Mouse (Mus musculus) left cerebral cortex, postnatal 10 days (tissue): ENCODE measurements around the gene Spaca4. TPM values are rescaled to one million over a fixed set of nuclear protein-coding genes. Genes with fewer than 3 reads are reported as not detected.

Experiments used
- DNase-seq, 2 experiments: peaks; one replicate each; pipeline ENCODE4 v3.0.0; 2021 to 2022; ENCODE audit warnings: low spot score in 2 of 2, mixed read lengths in 1 of 2; ENCODE audit errors: extremely low spot score in 1 of 2
- intact Hi-C: fragments of 180-260 bp; cut with DNase I; formaldehyde crosslinking; loops from one replicate; pipeline ENCODE4 v1.15.1; 2025
- total RNA-seq, 2 experiments: library from RNA; stranded (reverse); gene quantifications; 2 replicates each; pipeline ENCODE4 v1.2.3; 2021

Gene Spaca4
- total RNA-seq, 2 experiments from 2014 or later, result not detected

DNA sequence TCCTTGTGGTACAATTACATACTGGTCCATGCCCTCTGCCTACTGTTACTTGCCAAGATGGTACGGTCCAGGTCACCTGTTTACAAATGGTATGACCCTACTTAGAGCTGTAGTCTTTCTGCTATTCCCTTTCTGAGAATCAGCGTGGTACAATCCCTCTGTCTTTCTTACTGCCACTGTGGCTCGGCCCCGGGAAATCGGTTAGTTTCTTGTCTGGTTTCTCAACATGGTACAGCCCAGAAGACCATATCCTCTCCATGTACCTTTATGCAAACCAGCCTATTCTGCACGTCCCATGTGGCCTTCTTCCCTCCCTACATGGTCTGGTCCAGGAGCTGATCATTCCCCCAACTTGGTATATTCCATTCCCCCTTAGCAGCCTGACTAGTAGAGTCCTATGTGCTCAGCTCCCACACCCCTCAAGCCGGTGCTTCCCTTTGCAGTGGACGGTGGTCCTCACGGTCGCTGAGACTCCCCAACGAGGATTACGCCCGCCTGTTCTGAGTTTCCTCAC, 21.5 kb downstream of the Spaca4 start:
- DNase-seq, result peak; percentile 80 to 84
- intact Hi-C loops, result no loop called here

DNA sequence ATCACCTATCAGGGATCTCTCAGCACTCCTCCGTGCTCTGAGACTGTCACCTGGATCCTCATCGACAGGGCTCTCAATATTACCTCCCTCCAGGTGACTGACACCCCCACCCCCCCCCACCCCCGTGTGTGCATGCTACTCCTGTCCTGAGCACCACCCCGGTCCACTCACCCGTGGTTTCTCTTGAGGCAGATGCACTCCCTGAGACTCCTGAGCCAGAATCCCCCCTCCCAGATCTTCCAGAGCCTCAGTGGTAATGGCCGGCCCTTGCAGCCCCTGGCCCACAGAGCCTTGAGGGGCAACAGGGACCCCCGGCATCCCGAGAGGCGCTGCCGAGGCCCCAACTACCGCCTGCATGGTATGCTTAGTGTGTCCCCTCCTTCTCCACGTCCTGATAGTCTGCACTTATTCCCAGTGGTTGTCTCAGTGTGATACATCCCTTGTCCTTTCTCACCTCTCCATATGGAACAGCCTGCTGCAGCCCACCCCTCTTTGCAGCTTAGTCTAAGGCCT, 22.0 kb downstream of the Spaca4 start:
- peak in 1 of 2 experiments; percentile 65 for DNase-seq
- intact Hi-C loops, result no loop called here

- DNase-seq, result no peak
- intact Hi-C loops, result no loop called here
Observed at GRCm38 (mm10) chr7:45702809-45703520, 22.6 kb downstream of the Spaca4 start.

DNA sequence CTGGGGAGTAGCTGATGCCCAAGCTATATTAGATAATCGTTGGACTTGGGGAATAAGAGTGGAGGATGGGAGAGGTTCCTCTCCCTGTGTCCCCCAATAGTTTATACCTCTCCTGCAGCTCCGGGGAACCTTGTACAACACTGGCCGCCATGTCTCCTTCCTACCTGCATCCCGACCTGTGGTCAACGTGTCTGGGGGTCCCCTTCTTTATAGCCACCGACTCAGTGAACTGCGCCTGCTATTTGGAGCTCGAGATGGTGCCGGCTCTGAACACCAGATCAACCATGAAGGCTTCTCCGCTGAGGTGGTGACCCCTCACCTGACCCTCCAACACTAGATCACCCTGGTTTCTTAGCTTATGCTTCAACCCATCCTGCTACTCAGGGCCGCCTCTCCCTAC, 23.3 kb downstream of the Spaca4 start:
- intact Hi-C loops, result no loop called here
- DNase-seq, result no peak

- DNase-seq, result no peak
- intact Hi-C loops, result no loop called here
Observed at GRCm38 (mm10) chr7:45701607-45702006, 24.0 kb downstream of the Spaca4 start.

DNA sequence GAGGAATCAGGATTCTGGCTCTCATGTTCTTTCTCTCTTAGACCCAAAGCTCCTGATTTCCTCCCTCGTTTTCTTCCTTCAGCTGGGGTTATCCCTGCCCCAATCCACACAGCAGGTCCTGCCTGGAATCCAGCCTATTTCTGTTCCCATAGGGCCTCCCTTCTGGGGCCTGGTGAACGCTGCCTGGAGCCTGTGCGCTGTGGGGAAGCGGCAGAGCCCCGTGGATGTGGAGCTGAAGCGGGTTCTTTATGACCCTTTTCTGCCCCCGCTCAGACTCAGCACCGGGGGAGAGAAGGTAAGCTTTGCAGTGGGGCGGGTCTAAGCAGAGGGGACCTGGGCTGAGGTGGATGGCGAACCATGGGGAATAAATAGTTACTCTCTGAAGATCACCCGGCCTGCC, 24.5 kb downstream of the Spaca4 start:
- no peak for DNase-seq
- intact Hi-C loops, result no loop called here

- DNase-seq, result peak in 1 of 2 experiments; percentile 80
- intact Hi-C loops, result no loop called here
Observed at GRCm38 (mm10) chr7:45700301-45701015, 25.2 kb downstream of the Spaca4 start.

DNA sequence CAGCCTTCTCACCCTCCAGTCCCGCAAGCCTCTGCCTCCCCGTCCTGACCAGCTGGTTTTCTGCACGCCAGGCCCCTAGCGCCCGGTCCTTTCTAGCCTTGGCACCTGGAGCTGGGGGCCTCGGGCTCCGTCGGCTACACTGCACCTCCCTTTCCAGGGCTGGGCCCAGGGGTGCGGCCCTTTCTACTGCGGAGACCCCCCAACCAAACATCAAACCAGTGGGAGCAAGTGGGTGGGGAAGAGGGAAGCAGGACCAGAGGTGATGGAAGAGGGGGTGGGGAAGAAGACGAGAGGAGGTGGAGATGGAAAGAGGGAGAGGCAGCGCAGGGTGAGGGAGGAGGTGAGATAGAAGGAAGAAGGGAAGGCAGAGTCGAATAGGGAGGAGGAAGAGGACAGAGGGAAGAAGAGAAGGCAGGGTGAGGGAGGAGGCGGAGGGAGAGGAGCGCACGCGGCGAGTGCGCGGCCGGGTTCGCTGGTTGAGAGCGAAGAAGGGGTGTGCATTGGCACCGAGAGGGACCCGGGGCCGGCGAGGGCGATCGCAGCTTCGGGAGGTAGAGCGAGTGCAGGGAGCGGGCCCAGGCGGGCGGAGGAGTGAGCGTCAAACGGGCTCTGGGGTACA, 26.0 kb downstream of the Spaca4 start, which contains the start of gene Car11:
Gene Car11, plus strand, starts transcription at position 321 of the 619 bp plus-strand sequence.
- DNase-seq, result peak in 1 of 2 experiments; percentile 74
- intact Hi-C loops, result no loop called here

- intact Hi-C loops, result no loop called here
Observed at GRCm38 (mm10) chr7:45697894-45698293, 27.7 kb downstream of the Spaca4 start.

DNA sequence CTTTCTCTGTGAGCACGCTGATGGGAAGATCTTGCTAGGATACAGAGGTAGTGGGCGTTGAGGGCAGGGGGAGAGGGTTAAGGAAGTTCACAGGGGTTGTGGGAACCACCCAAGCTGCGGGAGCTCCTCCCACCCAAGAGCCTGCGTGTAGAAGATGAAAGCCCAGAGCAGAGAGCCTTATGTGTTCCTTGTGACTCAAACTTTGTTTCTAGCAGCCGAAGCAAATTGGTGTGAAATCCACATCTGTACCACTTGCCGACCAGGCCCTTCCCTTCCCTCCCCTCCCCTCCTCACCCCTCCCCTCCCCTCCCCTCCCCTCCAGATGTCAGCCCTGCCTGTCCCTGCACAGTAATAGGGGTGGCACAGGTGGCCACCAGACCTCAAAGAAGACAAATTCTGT, 30.5 kb downstream of the Spaca4 start:
- DNase-seq, result no peak
- intact Hi-C loops, result no loop called here

More at GRCm38 (mm10) chr7:45697894-45698293, 27.7 kb downstream of the Spaca4 start:
- DNase-seq, result no peak

- intact Hi-C loops, result loop anchor here (5.0 kb wide), 1 partner anchor 87 kb away; no protein-coding TSS in a partner anchor
- DNase-seq, result peak in 1 of 2 experiments; percentile 36
Observed at GRCm38 (mm10) chr7:45693921-45694591, 31.6 kb downstream of the Spaca4 start, which contains the start of gene Sec1. TSS of gene Sec1 (minus strand) at chr7:45694402.

- DNase-seq, result no peak
- intact Hi-C loops, result loop anchor here (5.0 kb wide), 1 partner anchor 85 kb away; no protein-coding TSS in a partner anchor
Observed at GRCm38 (mm10) chr7:45692364-45692763, 33.2 kb downstream of the Spaca4 start.

DNA sequence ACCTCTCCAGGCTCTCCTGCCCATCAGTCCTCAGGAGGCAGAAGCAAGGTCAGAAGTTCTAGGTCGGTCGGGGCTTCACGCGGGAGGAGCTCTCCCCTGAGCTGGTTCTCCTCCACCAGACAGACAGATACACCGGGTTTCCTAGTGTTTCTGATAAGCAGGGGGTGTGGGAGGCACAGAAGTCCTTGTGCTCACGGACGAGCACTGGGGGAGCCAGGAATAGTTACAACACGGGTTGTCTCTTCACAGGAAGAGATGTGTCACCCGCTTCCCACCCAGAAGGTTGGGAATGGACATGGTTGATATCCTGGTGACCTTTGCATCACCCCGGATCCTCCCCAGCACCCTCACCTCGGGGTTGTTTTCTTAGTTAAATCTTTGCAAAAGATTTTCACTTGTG, 35.8 kb downstream of the Spaca4 start:
- no peak for DNase-seq
- intact Hi-C loops, result loop anchor here (5.0 to 10.0 kb wide), 2 partner anchors 82 to 215 kb away; no protein-coding TSS in a partner anchor

DNA sequence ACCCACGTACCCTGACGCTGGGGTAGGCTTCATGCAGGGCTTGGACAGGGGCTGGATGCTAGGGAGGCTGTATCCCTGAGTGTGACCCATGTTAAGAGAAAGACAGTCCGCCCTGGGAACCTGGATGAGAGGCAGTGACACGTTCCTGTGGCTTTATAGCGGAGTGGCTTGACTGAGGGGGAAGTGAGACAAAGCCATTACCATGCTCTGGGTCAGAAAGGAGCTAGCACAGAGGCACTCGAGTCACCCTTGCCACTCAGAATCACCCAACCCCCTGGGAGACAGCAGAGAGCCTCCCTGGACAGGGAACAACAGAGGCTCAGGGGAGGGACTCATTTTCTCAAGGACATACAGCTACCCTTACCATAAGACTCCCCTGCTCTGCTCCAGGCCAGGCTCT, 36.5 kb downstream of the Spaca4 start:
- no peak for DNase-seq
- intact Hi-C loops, result loop anchor here (10.0 kb wide), 1 partner anchor 214 kb away; no protein-coding TSS in a partner anchor

- no peak for DNase-seq
- intact Hi-C loops, result loop anchor here (10.0 kb wide), 1 partner anchor 212 kb away; no protein-coding TSS in a partner anchor
Observed at GRCm38 (mm10) chr7:45686841-45687240, 38.8 kb downstream of the Spaca4 start.

DNA sequence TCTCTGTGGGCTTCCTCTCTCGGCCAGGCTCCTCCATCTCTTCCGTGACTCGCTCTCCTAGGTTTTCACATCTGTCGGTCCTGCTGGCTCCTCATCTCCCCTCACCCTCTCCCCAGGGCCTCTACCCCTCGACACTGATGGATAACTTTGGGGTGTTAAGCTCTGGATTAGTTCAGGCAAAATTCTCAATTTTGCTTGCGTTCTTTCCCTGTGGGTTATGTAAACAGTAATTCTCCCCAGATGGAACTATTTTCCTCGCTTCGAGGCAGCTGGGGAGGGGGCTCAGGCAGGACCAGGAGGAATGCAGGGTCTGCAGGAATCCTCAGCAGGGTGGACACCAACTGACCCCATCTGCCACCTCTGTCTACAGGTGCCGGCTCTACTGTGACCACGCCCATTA, 39.8 kb downstream of the Spaca4 start:
- DNase-seq, result no peak
- intact Hi-C loops, result loop anchor here (10.0 kb wide), 1 partner anchor 211 kb away; no protein-coding TSS in a partner anchor

- no peak for DNase-seq
- intact Hi-C loops, result loop anchor here (5.0 to 10.0 kb wide), 3 partner anchors 41 to 209 kb away; partner anchors contain the start of gene Rasip1
Observed at GRCm38 (mm10) chr7:45683396-45684050, 42.1 kb downstream of the Spaca4 start, which contains the start of gene Ntn5. TSS of gene Ntn5 (plus strand) at chr7:45684022.
